Mouse (Mus musculus) C3H10T1/2 (cell line): Measurements from ENCODE around the gene Ccdc184. TPM values are rescaled to one million over a fixed set of nuclear protein-coding genes. Genes with fewer than 3 reads are reported as not detected.

Source experiments
- polyA plus RNA-seq, 2 experiments: library from polyadenylated mRNA; unstranded; fragments of >200 nt; fragmentation: generic; extraction: Trizol; gene quantifications; one replicate each; pipeline ENCODE4 v1.2.1; 2012; ENCODE audit warnings: missing spikeins in 2 of 2

Gene Ccdc184
- 1 to 10 TPM; 2.8 to 6.3 TPM for polyA plus RNA-seq

GRCm38 (mm10) chr15:98166963-98167644, at the start of gene Ccdc184:
Ccdc184 (plus strand) TSS chr15:98167158.

GRCm38 (mm10) chr15:98165525-98165924, 1.4 kb upstream of the Ccdc184 start, which contains the start of gene Asb8:
Asb8 (minus strand) TSS chr15:98165625.

GRCm38 (mm10) chr15:98195442-98195841, 28.5 kb downstream of the Ccdc184 start, which contains the start of gene Olfr288:
Olfr288 (minus strand) TSS chr15:98195542.

Other genes starting within 250 kb of the Ccdc184 start
- 10 to 100 TPM; 36.3 to 77.7 TPM for gene Tmem106c, start 203.0 kb upstream of the Ccdc184 start, polyA plus RNA-seq
- gene Col2a1, start 162.5 kb upstream of the Ccdc184 start, polyA plus RNA-seq = 10 to 100 TPM; 17.3 to 25.2 TPM
- 100 to 1,000 TPM in 1 of 2 experiments, 10 to 100 TPM in 1; 31.0 to 113 TPM for gene Pfkm, start 74.6 kb upstream of the Ccdc184 start, polyA plus RNA-seq
- gene Senp1, start 73.4 kb upstream of the Ccdc184 start, polyA plus RNA-seq = 10 to 100 TPM in 1 of 2 experiments, 1 to 10 TPM in 1; 3.6 to 11.2 TPM
- gene Asb8, start 1.5 kb upstream of the Ccdc184 start, polyA plus RNA-seq = 10 to 100 TPM; 18.4 to 40.3 TPM
- gene Olfr288, start 28.4 kb downstream of the Ccdc184 start, polyA plus RNA-seq = not detected
- gene Gm44579, start 53.8 kb downstream of the Ccdc184 start, polyA plus RNA-seq = not detected
- gene Olfr287, start 53.9 kb downstream of the Ccdc184 start, polyA plus RNA-seq = under 1 TPM in 1 of 2 experiments, not detected in 1; 0.70 TPM
- not detected for gene Olfr286, start 67.3 kb downstream of the Ccdc184 start, polyA plus RNA-seq
- not detected for gene H1fnt, start 90.1 kb downstream of the Ccdc184 start, polyA plus RNA-seq
- under 1 TPM in 1 of 2 experiments, not detected in 1; 0.02 TPM for gene Zfp641, start 129.0 kb downstream of the Ccdc184 start, polyA plus RNA-seq
- not detected for gene Olfr285, start 150.2 kb downstream of the Ccdc184 start, polyA plus RNA-seq
- gene Olfr284, start 173.8 kb downstream of the Ccdc184 start, polyA plus RNA-seq = not detected
- not detected for gene Olfr283, start 213.8 kb downstream of the Ccdc184 start, polyA plus RNA-seq